Mouse (Mus musculus): Measurements from ENCODE around the gene Hist2h4. TPM values are rescaled to one million over a fixed set of nuclear protein-coding genes. Genes with fewer than 3 reads are reported as not detected.

The Hist2h4 gene
- 2.1 and 2.4 TPM in 2 replicates for polyA plus RNA-seq (2012; rRNA removed)

DNA sequence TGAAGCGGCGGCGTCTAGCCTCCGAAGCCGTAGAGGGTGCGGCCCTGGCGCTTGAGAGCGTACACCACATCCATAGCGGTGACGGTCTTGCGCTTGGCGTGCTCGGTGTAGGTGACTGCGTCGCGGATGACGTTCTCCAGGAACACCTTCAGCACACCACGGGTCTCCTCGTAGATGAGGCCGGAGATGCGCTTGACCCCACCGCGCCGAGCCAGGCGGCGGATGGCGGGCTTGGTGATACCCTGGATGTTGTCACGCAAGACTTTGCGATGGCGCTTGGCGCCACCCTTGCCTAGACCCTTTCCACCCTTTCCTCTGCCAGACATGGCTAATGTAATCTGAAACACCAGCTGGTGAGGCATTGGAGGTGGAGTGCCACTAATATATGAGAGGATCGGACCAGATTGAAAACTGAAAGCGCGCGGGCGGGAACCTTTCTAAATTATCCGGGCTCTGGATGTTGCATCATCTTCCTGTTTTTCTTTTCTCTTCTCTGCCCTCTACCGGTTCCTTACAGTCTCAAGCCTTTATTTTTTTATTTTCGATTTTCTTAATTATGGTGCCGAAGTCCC lies at the start of gene Hist2h4:
Gene Hist2h4 (minus strand): TSS at position 333 of the 572 bp plus-strand sequence.

GRCm38 (mm10) chr3:96293787-96294186 lies 30.7 kb upstream of the Hist2h4 start, which contains the start of gene Fcgr1:
TSS of gene Fcgr1 (minus strand) at chr3:96293969.

GRCm38 (mm10) chr3:96269511-96270474 lies 6.7 kb upstream of the Hist2h4 start, which contains the start of gene Hist2h2bb:
TSS of gene Hist2h2bb (plus strand) at chr3:96269752.

GRCm38 (mm10) chr3:96268051-96268775 lies 5.1 kb upstream of the Hist2h4 start, which contains the start of gene Hist2h3b:
TSS of gene Hist2h3b (plus strand) at chr3:96268654.

DNA sequence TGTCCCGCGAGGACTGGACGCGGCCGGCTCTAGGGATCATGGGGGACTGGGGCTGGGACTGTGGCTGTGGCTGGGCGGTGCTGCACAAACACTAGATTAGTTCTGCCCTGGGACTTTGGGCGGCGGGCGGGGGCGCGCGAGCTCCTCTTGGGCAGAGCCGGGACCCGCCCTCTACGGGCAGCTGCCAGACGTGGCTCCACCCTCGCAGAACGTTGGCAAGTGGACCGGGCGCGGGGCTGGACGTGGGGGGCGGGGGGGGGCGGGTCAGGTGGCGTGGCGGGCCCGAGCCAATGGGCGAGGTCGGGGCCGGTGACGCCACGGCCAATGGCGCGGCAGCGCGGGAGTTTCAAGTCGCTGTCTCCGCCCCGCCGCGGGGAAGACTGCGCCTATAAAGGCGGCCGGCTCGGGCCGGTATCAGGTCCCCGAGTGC lies 16.7 kb downstream of the Hist2h4 start, which contains the start of gene Hist2h3c1:
Gene Hist2h3c1 (plus strand): TSS at position 259 of the 430 bp plus-strand sequence.

GRCm38 (mm10) chr3:96245003-96245886 lies 17.9 kb downstream of the Hist2h4 start, which contains the start of gene Hist2h2aa1:
TSS of gene Hist2h2aa1 (plus strand) at chr3:96245497.

DNA sequence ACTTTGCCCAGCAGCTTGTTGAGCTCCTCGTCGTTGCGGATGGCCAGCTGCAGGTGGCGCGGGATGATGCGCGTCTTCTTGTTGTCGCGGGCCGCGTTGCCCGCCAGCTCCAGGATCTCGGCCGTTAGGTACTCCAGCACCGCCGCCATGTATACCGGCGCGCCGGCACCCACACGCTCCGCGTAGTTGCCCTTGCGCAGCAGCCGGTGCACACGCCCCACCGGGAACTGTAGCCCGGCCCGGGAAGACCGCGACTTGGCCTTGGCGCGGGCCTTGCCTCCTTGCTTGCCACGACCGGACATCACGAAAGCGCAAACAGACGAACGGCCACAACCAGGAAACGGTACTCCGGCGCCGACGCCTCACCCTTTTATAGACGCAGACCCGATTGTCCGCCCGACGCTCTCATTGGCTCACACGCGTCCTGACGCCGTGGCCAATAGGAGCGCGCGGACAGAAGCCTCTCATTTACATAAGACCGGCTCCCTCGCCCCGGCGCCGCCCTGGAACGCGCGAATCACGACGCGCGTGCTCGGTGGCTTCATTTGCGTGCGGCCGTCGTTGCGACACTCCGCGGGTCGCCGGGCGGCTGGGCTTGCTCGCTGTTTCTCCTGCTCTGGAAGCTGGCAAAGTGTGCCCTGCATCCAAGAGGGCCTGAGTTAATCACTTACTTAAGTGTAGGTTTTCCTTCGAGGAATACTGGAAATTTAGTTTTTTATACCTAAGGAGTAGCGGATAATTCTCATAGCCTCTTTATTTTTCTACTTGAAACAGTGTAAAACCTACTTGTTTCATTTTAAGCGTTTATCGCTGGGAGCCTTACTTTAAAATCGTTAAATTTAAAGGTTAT lies 22.9 kb downstream of the Hist2h4 start, which contains the start of gene Hist2h2aa2:
Gene Hist2h2aa2 (minus strand): TSS at position 328 of the 850 bp plus-strand sequence.

DNA sequence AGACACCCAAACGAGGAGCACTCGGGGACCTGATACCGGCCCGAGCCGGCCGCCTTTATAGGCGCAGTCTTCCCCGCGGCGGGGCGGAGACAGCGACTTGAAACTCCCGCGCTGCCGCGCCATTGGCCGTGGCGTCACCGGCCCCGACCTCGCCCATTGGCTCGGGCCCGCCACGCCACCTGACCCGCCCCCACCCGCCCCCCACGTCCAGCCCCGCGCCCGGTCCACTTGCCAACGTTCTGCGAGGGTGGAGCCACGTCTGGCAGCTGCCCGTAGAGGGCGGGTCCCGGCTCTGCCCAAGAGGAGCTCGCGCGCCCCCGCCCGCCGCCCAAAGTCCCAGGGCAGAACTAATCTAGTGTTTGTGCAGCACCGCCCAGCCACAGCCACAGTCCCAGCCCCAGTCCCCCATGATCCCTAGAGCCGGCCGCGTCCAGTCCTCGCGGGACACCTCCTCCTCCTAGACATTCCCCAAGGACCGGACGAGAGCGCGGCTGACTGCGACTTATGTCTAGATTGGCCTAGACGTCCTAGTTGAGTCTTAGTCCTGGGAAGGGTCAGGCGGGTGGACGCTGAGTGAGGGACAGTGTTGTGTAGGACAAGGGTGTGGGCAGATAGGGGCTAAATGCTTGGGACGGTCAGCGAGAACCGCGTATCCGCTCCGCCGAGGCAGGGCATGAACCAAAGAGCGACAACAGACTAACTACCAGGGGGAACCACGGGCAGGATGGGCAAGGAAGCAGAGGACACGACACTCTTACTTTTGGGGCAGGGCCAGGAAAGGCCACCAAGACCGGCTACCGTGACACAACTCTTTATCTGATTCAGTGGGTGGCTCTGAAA lies 23.9 kb downstream of the Hist2h4 start, which contains the start of gene Hist2h3c2:
Gene Hist2h3c2 (minus strand): TSS at position 174 of the 840 bp plus-strand sequence.

DNA sequence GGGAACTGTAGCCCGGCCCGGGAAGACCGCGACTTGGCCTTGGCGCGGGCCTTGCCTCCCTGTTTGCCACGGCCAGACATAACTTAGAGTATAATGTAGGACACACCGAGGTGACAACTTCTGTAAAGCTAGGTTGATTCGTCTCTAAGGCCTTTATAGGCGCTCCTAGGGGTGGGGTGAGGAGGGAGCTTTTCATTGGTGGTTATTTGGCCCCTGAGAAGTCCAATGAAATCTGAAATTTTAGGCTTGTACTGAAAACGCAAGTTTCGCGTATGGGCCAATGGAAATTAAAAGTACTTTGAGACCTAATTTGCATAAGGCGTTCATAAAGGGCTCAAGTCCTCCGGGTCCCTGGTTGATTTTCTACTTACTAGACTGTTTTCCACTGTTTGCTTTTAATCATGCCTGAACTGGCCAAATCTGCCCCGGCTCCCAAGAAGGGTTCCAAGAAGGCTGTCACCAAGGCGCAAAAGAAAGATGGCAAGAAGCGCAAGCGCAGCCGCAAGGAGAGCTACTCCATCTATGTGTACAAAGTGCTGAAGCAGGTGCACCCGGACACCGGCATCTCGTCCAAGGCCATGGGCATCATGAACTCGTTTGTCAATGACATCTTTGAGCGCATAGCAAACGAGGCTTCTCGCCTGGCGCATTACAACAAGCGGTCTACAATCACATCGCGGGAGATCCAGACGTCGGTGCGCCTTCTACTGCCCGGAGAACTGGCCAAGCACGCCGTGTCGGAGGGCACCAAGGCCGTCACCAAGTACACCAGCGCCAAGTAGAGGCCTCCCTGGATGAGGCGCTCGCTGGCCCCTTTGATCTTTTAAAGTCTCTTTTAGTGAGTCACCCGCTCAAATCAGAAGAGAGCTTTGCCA lies 42.1 kb downstream of the Hist2h4 start, which contains the start of the genes Hist2h2ac and Hist2h2be:
Gene Hist2h2ac (minus strand): TSS at position 116 of the 875 bp plus-strand sequence.
Gene Hist2h2be (plus strand): TSS at position 355 of the 875 bp plus-strand sequence.

GRCm38 (mm10) chr3:96219661-96220130 lies 43.4 kb downstream of the Hist2h4 start, which contains the start of the genes Bola1 and Hist2h2ab:
TSS of gene Bola1 (minus strand) at chr3:96219709.
TSS of gene Hist2h2ab (plus strand) at chr3:96219865.

Other genes starting within 250 kb of the Hist2h4 start
- gene Vps45, start 204.8 kb downstream of the Hist2h4 start, polyA plus RNA-seq (2012; rRNA removed), result 31.4 and 35.0 TPM in 2 replicates
- 6.4 and 6.8 TPM in 2 replicates for gene Otud7b, start 158.8 kb downstream of the Hist2h4 start, polyA plus RNA-seq (2012; rRNA removed)
- gene Mtmr11, start 101.3 kb downstream of the Hist2h4 start, polyA plus RNA-seq (2012; rRNA removed), result 13.6 and 16.5 TPM in 2 replicates
- 79.1 and 89.4 TPM in 2 replicates for gene Sf3b4, start 91.0 kb downstream of the Hist2h4 start, polyA plus RNA-seq (2012; rRNA removed)
- gene Sv2a, start 82.2 kb downstream of the Hist2h4 start, polyA plus RNA-seq (2012; rRNA removed), result 154 and 157 TPM in 2 replicates
- gene Bola1, start 43.6 kb downstream of the Hist2h4 start, polyA plus RNA-seq (2012; rRNA removed), result 39.6 and 42.5 TPM in 2 replicates
- 0.43 and 2.0 TPM in 2 replicates for gene Hist2h2ab, start 43.4 kb downstream of the Hist2h4 start, polyA plus RNA-seq (2012; rRNA removed)
- 3.9 and 4.2 TPM in 2 replicates for gene Hist2h2ac, start 42.4 kb downstream of the Hist2h4 start, polyA plus RNA-seq (2012; rRNA removed)
- 9.9 and 10.2 TPM in 2 replicates for gene Hist2h2be, start 42.2 kb downstream of the Hist2h4 start, polyA plus RNA-seq (2012; rRNA removed)
- gene Hist2h3c2, start 24.2 kb downstream of the Hist2h4 start, polyA plus RNA-seq (2012; rRNA removed), result 10.2 and 11.0 TPM in 2 replicates
- gene Hist2h2aa2, start 23.0 kb downstream of the Hist2h4 start, polyA plus RNA-seq (2012; rRNA removed), result 3.9 TPM in 1 of 2 replicates, not detected in the other
- 53.4 and 60.9 TPM in 2 replicates for gene Hist2h2aa1, start 17.8 kb downstream of the Hist2h4 start, polyA plus RNA-seq (2012; rRNA removed)
- not detected in 2 replicates for gene Hist2h3c1, start 16.6 kb downstream of the Hist2h4 start, polyA plus RNA-seq (2012; rRNA removed)
- 15.6 and 19.5 TPM in 2 replicates for gene Hist2h3b, start 5.3 kb upstream of the Hist2h4 start, polyA plus RNA-seq (2012; rRNA removed)
- gene Hist2h2bb, start 6.4 kb upstream of the Hist2h4 start, polyA plus RNA-seq (2012; rRNA removed), result 1.4 and 2.7 TPM in 2 replicates
- gene Fcgr1, start 30.7 kb upstream of the Hist2h4 start, polyA plus RNA-seq (2012; rRNA removed), result 0.96 and 1.2 TPM in 2 replicates
- gene BC107364, start 189.0 kb upstream of the Hist2h4 start, polyA plus RNA-seq (2012; rRNA removed), result 0.07 TPM in 1 of 2 replicates, not detected in the other